Mouse (Mus musculus) limb, embryonic 14.5 days (tissue): ENCODE results near the gene Eif2d. TPM values are rescaled to one million over a fixed set of nuclear protein-coding genes. Genes with fewer than 3 reads are reported as not detected.

Experiments used
- ATAC-seq: fragments of 200-750 bp; cut with Nextera tagmentation; 2 replicates; pipeline ENCODE4 v1.8.0; 2017; ENCODE audit warnings: low read depth, moderate number of reproducible peaks, moderate TSS enrichment; ENCODE audit not compliant: low FRiP score
- DNase-seq: peaks from one replicate; pipeline ENCODE4 v3.0.0-alpha.2; 2015; ENCODE audit warnings: low spot score
- H3K27ac ChIP-seq: fragments of 300-500 bp; sonication (generic); replicated peaks from 2 replicates; pipeline ENCODE4 v1.5.1; 2014; ENCODE audit warnings: low read depth, mild to moderate bottlenecking, low read length, moderate library complexity, mixed read lengths
- H3K27me3 ChIP-seq: fragments of 300-500 bp; sonication (generic); 2 replicates; pipeline ENCODE4 v1.6.1; 2014; ENCODE audit warnings: low read length, mixed read lengths; ENCODE audit not compliant: control insufficient read depth, insufficient read depth
- H3K36me3 ChIP-seq: fragments of 300-500 bp; sonication (generic); 2 replicates; pipeline ENCODE4 v1.6.1; 2014; ENCODE audit warnings: mild to moderate bottlenecking, low read length, moderate library complexity, mixed read lengths; ENCODE audit not compliant: control insufficient read depth, insufficient read depth
- H3K4me1 ChIP-seq: fragments of 300-500 bp; sonication (generic); 2 replicates; pipeline ENCODE4 v1.6.1; 2014; ENCODE audit warnings: antibody characterized with exemption, low read length, mixed read lengths; ENCODE audit not compliant: control insufficient read depth, insufficient read depth
- H3K4me2 ChIP-seq: fragments of 300-500 bp; sonication (generic); replicated peaks from 2 replicates; pipeline ENCODE4 v1.6.1; 2014; ENCODE audit warnings: low read depth, mild to moderate bottlenecking, low read length, moderate library complexity; ENCODE audit not compliant: severe bottlenecking
- H3K4me3 ChIP-seq: fragments of 300-500 bp; sonication (generic); replicated peaks from 2 replicates; pipeline ENCODE4 v1.5.1; 2014; ENCODE audit warnings: low read length
- H3K9ac ChIP-seq: fragments of 300-500 bp; sonication (generic); 2 replicates; pipeline ENCODE4 v1.6.1; 2014; ENCODE audit warnings: mild to moderate bottlenecking, low read depth, low read length, moderate library complexity; ENCODE audit not compliant: severe bottlenecking
- H3K9me3 ChIP-seq: fragments of 300-500 bp; sonication (generic); 2 replicates; pipeline ENCODE4 v1.6.1; 2016; ENCODE audit warnings: low read length; ENCODE audit not compliant: control insufficient read depth
- POLR2A ChIP-seq: fragments of 200-500 bp; IDR thresholded peaks from 2 replicates; pipeline ENCODE4 v1.8.0; 2012; ENCODE audit warnings: inconsistent platforms, mild to moderate bottlenecking, moderate library complexity, borderline replicate concordance; ENCODE audit not compliant: insufficient read depth, insufficient read length; ENCODE audit errors: extremely low read depth
- WGBS: fragments of 180-500 bp; shearing (Covaris S2); extraction: QIAGEN DNeasy Blood & Tissue Kit; methylation state at CpG from one replicate; pipeline ENCODE4 v1.1.7; 2014; 5-methylcytosine and 5-hydroxymethylcytosine counted together
- polyA plus RNA-seq, 2 experiments: library from polyadenylated mRNA; depleted of rRNA in 1 of 2; stranded (reverse) in 1 of 2; unstranded in 1 of 2; fragments of >200 nt; fragmentation: Nextera tagmentation in 1 of 2; extraction: Ambion mirVana in 1 of 2; gene quantifications; 2 replicates each; pipeline versions ENCODE4 v1.2.1 to v1.2.3; 2012 to 2014

The Eif2d gene
- polyA plus RNA-seq, 2 experiments = 59.8 to 61.9 TPM

DNA sequence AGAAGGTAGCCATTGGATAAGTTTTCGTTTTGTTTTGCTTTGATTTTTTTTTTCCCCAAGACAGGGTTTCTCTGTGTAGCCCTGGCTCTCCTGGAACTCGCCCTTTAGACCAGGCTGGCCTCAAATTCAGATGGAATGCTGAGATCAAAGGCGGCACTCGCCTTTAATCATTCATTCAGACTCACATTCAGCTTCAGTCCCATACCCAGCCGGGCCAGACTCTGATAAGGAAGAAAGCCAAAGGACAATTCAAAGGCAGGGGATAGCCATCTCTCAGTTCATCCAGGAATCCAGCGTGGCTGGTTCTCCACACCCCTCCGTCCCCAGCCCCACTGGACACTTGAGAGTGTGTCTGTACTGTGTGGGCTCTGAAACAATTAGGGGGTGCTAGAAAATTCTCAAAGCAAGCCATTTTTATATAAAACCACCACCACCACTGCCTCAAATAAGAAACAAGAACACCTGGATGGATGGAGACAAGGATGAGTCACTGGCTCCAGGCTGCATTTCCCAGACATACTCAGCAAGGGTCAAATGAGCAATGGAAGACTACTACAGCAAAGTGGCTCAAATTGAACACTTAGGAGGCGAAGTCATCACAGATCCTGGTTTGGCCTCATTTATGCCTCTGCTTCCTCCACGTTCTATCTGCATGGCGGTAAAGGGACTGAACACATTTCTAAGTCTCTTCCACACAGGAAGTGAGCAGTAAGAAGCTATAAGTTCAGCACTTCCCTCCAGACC is 29.3 kb upstream of the Eif2d start:
- no peak overlapping the region for H3K4me2 ChIP-seq
- ATAC-seq (no peak), DNase-seq (no peak)
- no peaks in the 10 kb centered on the region for H3K27me3 ChIP-seq
- H3K4me3 ChIP-seq = no peak overlapping the region
- no peaks in the 10 kb centered on the region for H3K9me3 ChIP-seq
- no peaks in the 10 kb centered on the region for H3K36me3 ChIP-seq
- H3K27ac ChIP-seq = no peak overlapping the region
- no peak overlapping the region for H3K9ac ChIP-seq
- no peak for TF ChIP-seq POLR2A
- 54% methylated on average over 10 of the region's 10 CpGs for WGBS
- H3K4me1 ChIP-seq = no peaks in the 10 kb centered on the region

DNA sequence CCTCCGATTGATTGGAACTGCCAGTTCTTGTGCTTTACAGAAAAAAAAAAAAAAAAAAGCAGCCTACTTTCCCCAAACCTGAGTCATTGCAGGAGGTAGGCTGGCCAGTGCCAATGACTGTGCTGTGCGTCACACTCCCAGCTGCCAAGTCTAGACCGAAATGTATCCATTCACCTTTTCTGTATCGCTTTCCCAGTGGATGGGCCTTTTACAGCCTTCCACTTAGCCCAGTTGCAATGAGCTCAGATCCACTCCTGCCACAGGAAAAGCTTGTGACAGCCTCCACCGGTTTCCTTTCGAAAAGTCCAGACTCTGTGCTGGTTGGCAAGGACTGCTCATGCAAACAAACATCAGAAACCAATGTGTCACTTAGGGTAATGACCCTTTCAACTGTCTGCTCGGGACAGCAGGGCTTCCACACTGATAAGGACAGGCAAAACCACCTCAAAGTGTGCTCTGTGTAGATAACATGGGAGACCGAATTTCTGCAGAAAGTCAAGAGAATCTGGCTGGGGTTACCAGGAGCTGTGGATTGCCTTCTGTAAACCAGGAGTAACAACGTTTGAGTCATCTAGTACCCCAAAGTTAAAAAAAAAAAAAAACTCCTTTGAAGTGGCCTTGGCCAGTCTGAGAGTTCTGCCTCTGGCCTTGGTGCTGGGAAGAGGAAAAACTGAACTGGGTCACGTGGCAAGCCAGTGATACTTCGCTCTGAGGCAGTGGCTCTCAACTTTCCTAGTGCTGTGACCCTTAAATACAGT is 26.8 kb upstream of the Eif2d start:
- Histone ChIP-seq H3K4me1 (no peaks in the 10 kb centered on the region), H3K9ac (no peak overlapping the region), H3K27ac (no peak overlapping the region), H3K9me3 (no peaks in the 10 kb centered on the region), H3K27me3 (no peaks in the 10 kb centered on the region), H3K36me3 (peaks cover 6% of the 10 kb centered on the region), H3K4me2 (no peak overlapping the region), H3K4me3 (no peak overlapping the region)
- ATAC-seq (no peak), DNase-seq (no peak)
- TF ChIP-seq POLR2A = no peak
- WGBS = 59% methylated on average over 11 of the region's 11 CpGs

DNA sequence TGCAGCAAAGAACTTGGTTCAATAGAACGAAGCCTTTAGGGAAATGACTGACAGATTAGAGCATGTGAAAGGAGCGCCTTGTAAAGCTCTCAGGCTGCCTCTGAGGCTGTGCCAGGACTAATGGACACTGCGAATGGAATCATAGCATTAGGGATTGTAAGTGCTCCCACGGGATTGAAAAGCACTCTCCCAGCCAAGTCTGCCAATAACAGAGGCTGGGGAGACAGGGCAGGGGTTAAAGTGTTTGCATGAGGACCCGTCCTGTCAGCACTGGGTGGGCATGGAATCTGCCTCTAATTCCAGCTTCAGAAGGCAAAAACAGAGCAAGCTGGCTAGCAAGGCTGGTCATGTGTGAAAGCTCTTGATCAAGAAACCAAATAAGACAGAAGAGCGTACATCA is 18.8 kb upstream of the Eif2d start:
- no peaks in the 10 kb centered on the region; the same call in 1 of the 2 replicates for H3K4me1 ChIP-seq
- H3K9me3 ChIP-seq = no peaks in the 10 kb centered on the region
- ATAC-seq = no peak
- H3K27me3 ChIP-seq = no peaks in the 10 kb centered on the region
- no peak for TF ChIP-seq POLR2A
- no peak overlapping the region for H3K4me2 ChIP-seq
- H3K9ac ChIP-seq = no peak overlapping the region
- no peak for DNase-seq
- H3K27ac ChIP-seq = no peak overlapping the region
- no peak overlapping the region for H3K4me3 ChIP-seq
- peaks cover 4% of the 10 kb centered on the region for H3K36me3 ChIP-seq
- 66% methylated on average over 6 of the region's 6 CpGs for WGBS

DNA sequence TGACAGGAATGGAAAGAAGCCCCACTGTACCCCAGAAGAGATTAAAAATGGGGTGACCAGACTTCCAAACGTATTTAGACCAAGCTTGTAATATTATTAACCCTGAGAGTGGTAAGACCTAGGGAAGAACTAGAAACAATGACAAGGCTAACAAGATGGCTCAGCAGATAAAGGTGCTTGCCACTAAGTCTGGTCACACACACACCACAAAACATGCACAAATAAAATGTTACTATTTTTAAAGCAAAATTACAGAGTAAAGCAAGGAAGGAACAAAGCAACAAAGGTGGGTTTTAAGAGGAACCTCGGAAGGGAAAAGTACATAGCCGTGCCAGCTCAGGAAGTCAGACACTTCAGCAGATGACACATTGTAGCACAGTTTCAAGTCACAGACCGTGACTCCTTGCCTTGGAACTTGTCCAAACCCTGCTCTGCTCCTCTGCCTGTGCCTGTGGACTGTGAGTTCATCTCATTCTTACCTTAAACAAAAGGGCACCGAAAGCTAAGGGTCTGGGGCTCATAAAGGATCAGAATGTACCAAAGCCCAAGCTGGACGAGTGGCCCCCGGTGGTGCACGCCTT is 17.9 kb upstream of the Eif2d start:
- 76% methylated on average over 8 of the region's 8 CpGs for WGBS
- Histone ChIP-seq H3K4me1 (no peaks in the 10 kb centered on the region; the same call in 1 of the 2 replicates), H3K27me3 (no peaks in the 10 kb centered on the region), H3K36me3 (no peaks in the 10 kb centered on the region), H3K4me2 (no peak overlapping the region), H3K9ac (no peak overlapping the region), H3K4me3 (no peak overlapping the region), H3K9me3 (no peaks in the 10 kb centered on the region), H3K27ac (no peak overlapping the region)
- DNase-seq (no peak), ATAC-seq (no peak)
- no peak for TF ChIP-seq POLR2A

DNA sequence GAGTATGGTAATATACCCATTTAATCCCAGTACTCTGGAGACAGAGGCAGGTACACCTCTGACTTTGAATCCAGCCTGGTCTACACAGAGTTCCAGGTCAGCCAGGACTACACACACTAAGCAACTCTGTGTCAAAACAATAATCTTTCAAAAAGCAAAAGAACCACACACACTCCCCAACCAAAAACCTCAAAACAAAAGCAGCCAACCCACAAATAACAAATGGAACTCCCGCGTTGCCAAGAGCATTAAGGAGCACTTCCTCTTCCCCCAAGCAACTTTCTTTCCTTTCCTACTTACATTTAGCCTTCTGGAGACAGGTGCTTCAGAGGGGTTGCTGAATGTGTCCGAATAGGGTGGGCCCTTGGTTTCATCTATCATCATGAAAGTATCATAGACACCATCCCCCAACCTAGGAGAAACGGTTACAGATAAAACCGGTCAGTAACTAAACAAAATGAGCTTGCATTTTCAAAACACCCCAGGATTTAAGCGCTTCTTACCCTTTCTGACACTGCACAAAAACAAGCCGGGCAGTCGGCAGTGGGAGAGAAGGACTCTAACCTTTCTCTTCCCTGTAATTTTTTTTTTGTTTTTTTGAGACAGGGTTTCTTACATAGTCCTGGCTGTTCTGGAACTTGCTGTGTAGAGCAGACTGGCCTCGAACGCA is 16.9 kb upstream of the Eif2d start:
- DNase-seq (no peak), ATAC-seq (no peak)
- Histone ChIP-seq H3K27me3 (no peaks in the 10 kb centered on the region), H3K36me3 (no peaks in the 10 kb centered on the region), H3K9ac (no peak overlapping the region), H3K4me3 (no peak overlapping the region), H3K9me3 (no peaks in the 10 kb centered on the region), H3K27ac (no peak overlapping the region), H3K4me2 (no peak overlapping the region), H3K4me1 (no peaks in the 10 kb centered on the region; the same call in 1 of the 2 replicates)
- TF ChIP-seq POLR2A = no peak
- 75% methylated on average over 10 of the region's 10 CpGs for WGBS
